Mouse (Mus musculus) testis, adult 2 months (tissue): Measurements from ENCODE around the gene L2hgdh.

Experiments used
- CTCF ChIP-seq: fragments of 200-500 bp; IDR thresholded peaks from 2 replicates; pipeline ENCODE4 v1.5.1; 2012; ENCODE audit warnings: low read depth, mild to moderate bottlenecking, inconsistent platforms, low read length, moderate library complexity; ENCODE audit not compliant: control insufficient read depth, insufficient read depth, insufficient replicate concordance
- POLR2A ChIP-seq: fragments of 200-500 bp; IDR thresholded peaks from 2 replicates; pipeline ENCODE4 v1.6.1; 2012; ENCODE audit warnings: low read depth, mild to moderate bottlenecking, inconsistent platforms, low read length, moderate library complexity; ENCODE audit not compliant: control insufficient read depth

DNA sequence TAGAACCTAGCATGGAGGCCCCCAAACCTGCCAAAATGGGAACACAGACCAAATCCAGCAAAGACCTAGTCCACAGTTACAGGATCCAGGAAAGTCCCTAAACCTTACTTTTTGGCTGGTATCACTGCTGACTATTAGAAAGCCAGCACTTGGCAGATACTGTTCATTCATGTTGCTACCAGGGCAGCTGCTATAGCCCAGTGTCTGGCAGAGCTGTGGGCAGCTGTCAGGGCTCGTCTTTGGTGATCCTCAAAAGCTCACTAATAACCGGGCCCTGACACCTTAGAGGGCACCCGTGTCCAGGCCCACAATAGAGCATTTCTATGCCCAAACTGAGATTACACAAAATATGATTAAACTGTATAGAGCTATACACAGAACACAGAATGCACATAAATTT is 1.8 kb downstream of the L2hgdh start:
- TF ChIP-seq CTCF = no peak
- no peak for TF ChIP-seq POLR2A
